Mouse (Mus musculus) liver, embryonic 14.5 days (tissue): ENCODE results near the gene Ovol1. TPM values are rescaled to one million over a fixed set of nuclear protein-coding genes. Genes with fewer than 3 reads are reported as not detected.

Source experiments
- ATAC-seq: fragments of 200-750 bp; cut with Nextera tagmentation; 2 replicates; pipeline ENCODE4 v1.8.0; 2017; ENCODE audit warnings: moderate number of reproducible peaks, mild to moderate bottlenecking, moderate library complexity; ENCODE audit not compliant: insufficient read depth
- DNase-seq, 3 experiments: peaks; one replicate each; pipeline ENCODE4 v3.0.0-alpha.2; 2012 to 2013; ENCODE audit warnings: low read depth in 3 of 3, low spot score in 3 of 3
- H3K27ac ChIP-seq: fragments of 300-500 bp; sonication (generic); 2 replicates; pipeline ENCODE4 v1.5.1; 2014; ENCODE audit warnings: moderate library complexity, mild to moderate bottlenecking, control low read depth, inconsistent platforms
- H3K27me3 ChIP-seq: fragments of 300-500 bp; sonication (generic); 2 replicates; pipeline ENCODE4 v1.6.1; 2014; ENCODE audit warnings: mild to moderate bottlenecking, low read length, moderate library complexity; ENCODE audit not compliant: control insufficient read depth, insufficient read depth
- H3K36me3 ChIP-seq: fragments of 300-500 bp; sonication (generic); replicated peaks from 2 replicates; pipeline ENCODE4 v1.6.1; 2014; ENCODE audit warnings: low read depth; ENCODE audit not compliant: control insufficient read depth, insufficient read depth
- H3K4me1 ChIP-seq, 2 experiments: fragments of 200-500 bp in 1 of 2; fragments of 300-500 bp in 1 of 2; sonication (generic) in 1 of 2; replicated peaks; 2 replicates each; pipeline ENCODE4 v1.6.1; 2012 to 2014; ENCODE audit warnings: antibody characterized with exemption in 1 of 2, inconsistent platforms in 1 of 2, low read length in 1 of 2; ENCODE audit not compliant: control insufficient read depth in 2 of 2, insufficient read depth in 2 of 2
- H3K4me2 ChIP-seq: fragments of 300-500 bp; sonication (generic); 2 replicates; pipeline ENCODE4 v1.6.1; 2014; ENCODE audit warnings: low read depth, mild to moderate bottlenecking, control low read depth, moderate library complexity
- H3K4me3 ChIP-seq, 2 experiments: fragments of 200-500 bp in 1 of 2; fragments of 300-500 bp in 1 of 2; sonication (generic) in 1 of 2; 2 replicates each; pipeline ENCODE4 v1.5.1; 2012 to 2014; ENCODE audit warnings: low read depth in 2 of 2, low read length in 2 of 2, mild to moderate bottlenecking in 2 of 2, control low read depth in 1 of 2, inconsistent platforms in 1 of 2, moderate library complexity in 1 of 2; ENCODE audit not compliant: insufficient read depth in 1 of 2
- H3K9ac ChIP-seq: fragments of 300-500 bp; sonication (generic); replicated peaks from 2 replicates; pipeline ENCODE4 v1.6.1; 2014; ENCODE audit warnings: mild to moderate bottlenecking, control low read depth, moderate library complexity
- H3K9me3 ChIP-seq: fragments of 300-500 bp; sonication (generic); 2 replicates; pipeline ENCODE4 v1.6.1; 2016; ENCODE audit warnings: low read length, mixed read lengths; ENCODE audit not compliant: control insufficient read depth
- CTCF ChIP-seq: IDR thresholded peaks from 2 replicates; pipeline ENCODE4 v1.5.1; 2016; ENCODE audit warnings: antibody characterized with exemption, low read depth, control low read depth
- EP300 ChIP-seq: IDR thresholded peaks from 2 replicates; pipeline ENCODE4 v1.6.1; 2016; ENCODE audit warnings: antibody characterized with exemption, low read depth
- WGBS: fragments of 180-500 bp; shearing (Covaris S2); extraction: QIAGEN DNeasy Blood & Tissue Kit; methylation state at CpG from one replicate; pipeline ENCODE4 v1.1.7; 2014; ENCODE audit not compliant: insufficient replicate concordance; 5-methylcytosine and 5-hydroxymethylcytosine counted together
- polyA plus RNA-seq, 2 experiments: library from polyadenylated mRNA; depleted of rRNA in 1 of 2; stranded (reverse) in 1 of 2; unstranded in 1 of 2; fragments of >200 nt; fragmentation: Nextera tagmentation in 1 of 2; extraction: Ambion mirVana in 1 of 2; gene quantifications; 2 replicates each; pipeline versions ENCODE4 v1.2.1 to v1.2.3; 2012 to 2014

Gene Ovol1
- polyA plus RNA-seq (2012; rRNA removed) (0.01 and 0.02 TPM in 2 replicates), polyA plus RNA-seq (2014; fragmentation: Nextera tagmentation; extraction: Ambion mirVana) (not detected in 2 replicates)

GRCm38 (mm10) chr19:5560457-5561041, at the start of gene Ovol1:
Gene Ovol1 (minus strand): TSS chr19:5560646.
- no peak within 1 kb of the TSS for H3K27ac ChIP-seq
- H3K4me2 ChIP-seq = peak within 1 kb of the TSS; percentile 42
- no peaks in the 10 kb centered on the region for H3K9me3 ChIP-seq
- no peaks in the 10 kb centered on the region for H3K36me3 ChIP-seq
- DNase-seq (no peak), ATAC-seq (no peak)
- peak within 1 kb of the TSS in 1 of 2 experiments; percentile 32; a peak in 2 of 4 replicates for H3K4me3 ChIP-seq
- no peak within 1 kb of the TSS for H3K9ac ChIP-seq
- H3K27me3 ChIP-seq = peaks cover 57% of the 10 kb centered on the region
- 2% methylated on average over 57 of the region's 57 CpGs for WGBS
- H3K4me1 ChIP-seq = no peaks in the 10 kb centered on the region
- TF ChIP-seq CTCF (no peak), EP300 (no peak)

- Histone ChIP-seq H3K27ac (peak within 1 kb of the TSS; percentile 65), H3K9me3 (no peaks in the 10 kb centered on the region), H3K36me3 (peaks cover 32% of the 10 kb centered on the region), H3K4me2 (peak within 1 kb of the TSS; percentile 63), H3K27me3 (no peaks in the 10 kb centered on the region), H3K9ac (peak within 1 kb of the TSS; percentile 75), H3K4me3 (peak within 1 kb of the TSS; percentile 76 to 79), H3K4me1 (peaks cover 19 to 28% of the 10 kb centered on the region in 2 experiments)
- TF ChIP-seq CTCF = 0 out of 2 replicates have a peak, but pooled peaks have one; percentile 21
- no peak for TF ChIP-seq EP300
- WGBS = 1% methylated on average over 55 of the region's 55 CpGs
- DNase-seq = peak; percentile 73 to 84 (median 73)
- ATAC-seq = peak; percentile 89
Measured at GRCm38 (mm10) chr19:5609547-5610404, 49.3 kb upstream of the Ovol1 start, which contains the start of gene Kat5. Gene Kat5 (minus strand): TSS chr19:5610237.

DNA sequence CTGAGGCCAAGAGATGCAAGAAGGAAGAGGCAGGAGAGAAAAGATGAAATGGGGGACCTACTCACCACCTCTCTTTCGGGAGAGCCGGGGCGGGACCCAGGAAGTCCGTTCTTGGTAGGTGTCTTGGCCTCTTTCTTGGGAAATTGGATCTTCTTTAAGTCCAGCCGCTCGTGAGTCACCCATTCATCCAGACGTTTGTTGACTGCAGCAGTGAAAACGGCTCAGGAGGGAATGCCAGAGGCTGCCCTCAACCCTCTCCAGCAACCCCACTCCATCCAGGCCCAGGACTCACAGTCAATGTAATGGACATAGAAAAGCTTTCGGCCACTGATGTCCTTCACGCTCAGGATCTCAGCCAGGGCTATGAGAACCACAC, 48.7 kb upstream of the Ovol1 start:
- Histone ChIP-seq H3K4me1 (peaks cover 19 to 28% of the 10 kb centered on the region in 2 experiments), H3K9me3 (no peaks in the 10 kb centered on the region), H3K27me3 (no peaks in the 10 kb centered on the region), H3K27ac (peak overlapping the region; percentile 65; the same call in 1 of the 2 replicates), H3K36me3 (peaks cover 32% of the 10 kb centered on the region), H3K4me3 (peak overlapping the region; percentile 76 to 79), H3K9ac (peak overlapping the region; percentile 75), H3K4me2 (peak overlapping the region; percentile 63)
- DNase-seq (no peak), ATAC-seq (no peak)
- 61% methylated on average over 10 of the region's 10 CpGs for WGBS
- TF ChIP-seq EP300 = no peak
- no peak for TF ChIP-seq CTCF

DNA sequence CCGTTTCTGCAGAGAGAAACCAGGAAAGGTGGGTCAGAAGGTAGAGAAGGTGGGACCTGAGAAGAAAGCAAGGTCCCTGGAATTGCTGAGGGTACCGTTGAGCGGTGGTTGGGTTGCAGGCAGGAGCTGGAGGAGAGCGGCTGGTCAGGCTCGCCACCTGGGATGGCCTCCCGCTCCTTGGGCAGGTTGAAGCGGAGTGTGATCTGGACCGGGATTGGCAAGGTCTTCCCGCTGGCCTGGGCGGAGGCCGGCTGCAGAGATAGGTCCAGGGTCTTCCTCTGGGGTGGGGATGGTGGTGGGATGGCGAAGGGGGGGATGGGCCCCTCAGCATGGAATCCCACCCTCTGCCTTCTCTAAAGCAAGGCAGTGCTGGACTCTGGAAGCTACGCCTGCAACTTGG, 48.3 kb upstream of the Ovol1 start:
- H3K36me3 ChIP-seq = peaks cover 35% of the 10 kb centered on the region
- DNase-seq (no peak), ATAC-seq (no peak)
- WGBS = 91% methylated on average over 13 of the region's 13 CpGs
- no peaks in the 10 kb centered on the region for H3K27me3 ChIP-seq
- peak overlapping the region; percentile 63 for H3K4me2 ChIP-seq
- H3K9ac ChIP-seq = no peak overlapping the region
- no peak for TF ChIP-seq CTCF
- TF ChIP-seq EP300 = no peak
- peaks cover 16 to 28% of the 10 kb centered on the region in 2 experiments for H3K4me1 ChIP-seq
- no peak overlapping the region for H3K27ac ChIP-seq
- no peaks in the 10 kb centered on the region for H3K9me3 ChIP-seq
- peak overlapping the region in 1 of 2 experiments; percentile 79; a peak in 2 of 4 replicates for H3K4me3 ChIP-seq
